Mouse (Mus musculus) liver, embryonic 12.5 days (tissue): ENCODE measurements around the gene Dot1l. TPM values are rescaled to one million over a fixed set of nuclear protein-coding genes. Genes with fewer than 3 reads are reported as not detected.

Experiments
- ATAC-seq: fragments of 200-750 bp; cut with Nextera tagmentation; 2 replicates; pipeline ENCODE4 v1.8.0; 2017; ENCODE audit warnings: moderate number of reproducible peaks, mild to moderate bottlenecking, moderate library complexity
- H3K27ac ChIP-seq: fragments of 300-500 bp; sonication (generic); 2 replicates; pipeline ENCODE4 v1.5.1; 2016; ENCODE audit warnings: mild to moderate bottlenecking
- H3K27me3 ChIP-seq: fragments of 300-500 bp; sonication (generic); replicated peaks from 2 replicates; pipeline ENCODE4 v1.6.1; 2016; ENCODE audit warnings: mild to moderate bottlenecking, moderate library complexity
- H3K36me3 ChIP-seq: fragments of 300-500 bp; sonication (generic); 2 replicates; pipeline ENCODE4 v1.6.1; 2016; ENCODE audit warnings: mild to moderate bottlenecking, moderate library complexity
- H3K4me1 ChIP-seq: fragments of 300-500 bp; sonication (generic); 2 replicates; pipeline ENCODE4 v1.6.1; 2016
- H3K4me2 ChIP-seq: fragments of 300-500 bp; sonication (generic); 2 replicates; pipeline ENCODE4 v1.6.1; 2016; ENCODE audit warnings: mild to moderate bottlenecking, moderate library complexity
- H3K4me3 ChIP-seq: fragments of 300-500 bp; sonication (generic); 2 replicates; pipeline ENCODE4 v1.5.1; 2016; ENCODE audit warnings: mild to moderate bottlenecking, moderate library complexity
- H3K9ac ChIP-seq: fragments of 300-500 bp; sonication (generic); 2 replicates; pipeline ENCODE4 v1.6.1; 2016; ENCODE audit warnings: mild to moderate bottlenecking, moderate library complexity
- H3K9me3 ChIP-seq: fragments of 300-500 bp; sonication (generic); replicated peaks from 2 replicates; pipeline ENCODE4 v1.6.1; 2016; ENCODE audit warnings: mild to moderate bottlenecking, moderate library complexity
- whole genome bisulfite sequencing: fragments of 180-500 bp; shearing (Covaris S2); methylation state at CpG from one replicate; pipeline ENCODE4 v1.1.7; 2016; ENCODE audit not compliant: insufficient replicate concordance; 5-methylcytosine and 5-hydroxymethylcytosine counted together
- polyA plus RNA-seq: library from polyadenylated mRNA; unstranded; fragments of >200 nt; fragmentation: Nextera tagmentation; extraction: Ambion mirVana; gene quantifications from 2 replicates; pipeline ENCODE4 v1.2.1, GENCODE M21; 2016

Dot1l gene
- polyA plus RNA-seq, 1 experiment from 2014 or later: 15.7 TPM

DNA sequence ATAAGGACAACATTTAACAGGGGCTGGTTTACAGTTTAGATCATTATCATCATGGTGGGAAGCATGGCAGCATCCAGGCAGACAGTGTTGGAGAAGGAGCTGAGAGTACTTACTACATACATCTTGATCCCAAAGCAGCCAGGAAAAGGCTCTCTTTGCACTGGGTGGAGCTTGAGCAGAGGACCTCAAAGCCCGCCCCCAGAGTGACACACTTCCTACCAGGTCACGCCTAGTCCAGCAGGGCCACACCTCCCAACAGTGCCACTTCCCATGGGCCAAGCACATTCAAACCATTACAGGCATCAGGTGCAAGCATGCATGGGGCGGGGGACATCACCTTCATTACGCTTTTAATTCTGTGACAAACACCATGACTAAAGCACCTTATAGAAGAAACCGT, 10.7 kb upstream of the Dot1l start:
- H3K4me3 ChIP-seq: no peak overlapping the region
- peaks cover 47% of the 10 kb centered on the region for H3K4me1 ChIP-seq
- 27% methylated on average over 5 of the region's 5 CpGs for WGBS
- ATAC-seq: peak; percentile 70
- no peaks in the 10 kb centered on the region for H3K9me3 ChIP-seq
- 0 out of 2 replicates have a peak, but pooled peaks cover 6% of the 10 kb centered on the region for H3K36me3 ChIP-seq
- H3K27me3 ChIP-seq: 0 out of 2 replicates have a peak, but pooled peaks cover 1% of the 10 kb centered on the region
- H3K4me2 ChIP-seq: peak overlapping the region; percentile 25; the same call in 1 of the 2 replicates
- peak overlapping the region; percentile 57 for H3K27ac ChIP-seq
- 0 out of 2 replicates have a peak overlapping the region, but pooled peaks have one; percentile 9 for H3K9ac ChIP-seq

DNA sequence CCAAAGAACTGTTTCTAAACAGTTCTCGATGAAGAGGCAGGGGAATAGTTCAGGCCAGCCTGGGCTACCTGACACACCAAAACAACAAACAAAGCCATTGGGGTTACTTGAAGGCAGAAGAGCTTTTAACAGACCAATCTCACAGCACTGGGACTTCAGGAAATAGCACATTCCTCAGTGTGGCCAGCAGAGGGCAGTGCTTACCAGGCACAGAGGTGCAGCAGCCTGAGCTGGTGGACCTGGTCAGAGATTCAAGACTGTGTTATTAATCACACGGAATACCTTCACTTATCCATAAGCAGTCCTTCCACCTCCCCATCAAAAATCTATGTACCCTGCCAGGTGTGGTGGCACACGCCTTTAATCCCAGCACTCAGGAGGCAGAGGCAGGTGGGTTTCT, 7.6 kb upstream of the Dot1l start:
- no peak overlapping the region for H3K4me2 ChIP-seq
- no peak overlapping the region for H3K4me3 ChIP-seq
- H3K27ac ChIP-seq: no peak overlapping the region
- no peaks in the 10 kb centered on the region for H3K9me3 ChIP-seq
- H3K4me1 ChIP-seq: peaks cover 43% of the 10 kb centered on the region
- H3K27me3 ChIP-seq: 0 out of 2 replicates have a peak, but pooled peaks cover 6% of the 10 kb centered on the region
- no peak for ATAC-seq
- no peak overlapping the region for H3K9ac ChIP-seq
- WGBS: 6% methylated on average over 3 of the region's 3 CpGs
- no peaks in the 10 kb centered on the region for H3K36me3 ChIP-seq

DNA sequence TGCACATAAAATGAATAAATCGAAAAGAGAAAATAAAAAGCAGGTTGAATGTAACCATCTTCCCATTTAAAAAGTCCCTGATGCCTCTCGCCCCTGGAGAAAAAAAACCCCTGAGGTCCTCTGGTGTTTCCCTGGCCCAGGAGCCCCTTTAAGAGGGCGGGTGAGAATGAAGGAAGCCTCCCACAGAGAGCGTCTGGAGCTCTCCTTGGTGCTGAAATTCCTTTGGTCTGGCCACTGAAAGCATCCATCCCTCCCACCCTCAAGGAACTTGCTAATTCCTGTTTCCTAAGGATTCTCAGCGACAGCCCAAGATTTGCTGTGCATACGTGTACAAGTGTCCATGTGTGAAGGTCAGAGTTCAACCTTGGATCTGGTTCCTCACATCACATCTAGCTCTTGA, 6.4 kb upstream of the Dot1l start:
- Histone ChIP-seq H3K4me1 (peaks cover 39% of the 10 kb centered on the region), H3K27me3 (0 out of 2 replicates have a peak, but pooled peaks cover 6% of the 10 kb centered on the region), H3K27ac (no peak overlapping the region), H3K9ac (no peak overlapping the region), H3K4me3 (no peak overlapping the region), H3K9me3 (no peaks in the 10 kb centered on the region), H3K4me2 (no peak overlapping the region), H3K36me3 (no peaks in the 10 kb centered on the region)
- no peak for ATAC-seq
- 8% methylated on average over 6 of the region's 6 CpGs for WGBS

DNA sequence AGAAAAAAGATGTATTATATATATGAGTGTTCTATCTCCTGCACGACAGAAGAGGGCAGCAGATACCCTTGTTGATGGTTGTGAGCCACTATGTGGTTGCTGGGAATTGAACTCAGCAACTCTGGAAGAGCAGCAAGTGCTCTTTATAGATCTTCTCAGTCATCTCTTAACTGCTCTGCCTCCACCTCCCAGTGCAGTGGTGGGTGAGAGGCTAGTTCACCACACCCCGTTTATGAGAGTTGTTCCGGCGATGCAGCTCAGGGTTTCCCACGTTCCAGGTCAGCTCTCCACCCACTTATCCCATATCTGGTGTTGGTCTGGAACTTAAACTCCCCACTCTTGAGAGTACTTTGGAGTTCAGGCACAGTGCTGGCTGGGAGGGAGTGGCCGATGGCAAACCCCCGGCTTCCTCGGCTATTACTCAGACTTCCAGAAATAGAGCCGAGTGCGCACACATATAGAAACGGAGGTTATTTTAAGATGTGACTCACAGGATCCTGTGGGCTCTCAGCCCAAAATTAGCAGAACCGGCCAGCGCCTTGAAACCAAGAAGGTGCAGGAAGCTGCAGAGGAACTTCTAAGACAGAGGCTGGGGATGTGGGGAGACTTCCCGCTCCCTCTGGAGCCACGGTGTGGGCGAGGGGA, 3.7 kb upstream of the Dot1l start:
- H3K4me2 ChIP-seq: peak overlapping the region; percentile 72
- no peaks in the 10 kb centered on the region for H3K36me3 ChIP-seq
- 0 out of 2 replicates have a peak, but pooled peaks cover 6% of the 10 kb centered on the region for H3K27me3 ChIP-seq
- peak overlapping the region; percentile 35 for H3K4me3 ChIP-seq
- H3K9me3 ChIP-seq: no peaks in the 10 kb centered on the region
- H3K4me1 ChIP-seq: peaks cover 38% of the 10 kb centered on the region
- peak overlapping the region; percentile 66 for H3K27ac ChIP-seq
- peak overlapping the region; percentile 57 for H3K9ac ChIP-seq
- 2% methylated on average over 16 of the region's 16 CpGs for WGBS
- no peak for ATAC-seq

DNA sequence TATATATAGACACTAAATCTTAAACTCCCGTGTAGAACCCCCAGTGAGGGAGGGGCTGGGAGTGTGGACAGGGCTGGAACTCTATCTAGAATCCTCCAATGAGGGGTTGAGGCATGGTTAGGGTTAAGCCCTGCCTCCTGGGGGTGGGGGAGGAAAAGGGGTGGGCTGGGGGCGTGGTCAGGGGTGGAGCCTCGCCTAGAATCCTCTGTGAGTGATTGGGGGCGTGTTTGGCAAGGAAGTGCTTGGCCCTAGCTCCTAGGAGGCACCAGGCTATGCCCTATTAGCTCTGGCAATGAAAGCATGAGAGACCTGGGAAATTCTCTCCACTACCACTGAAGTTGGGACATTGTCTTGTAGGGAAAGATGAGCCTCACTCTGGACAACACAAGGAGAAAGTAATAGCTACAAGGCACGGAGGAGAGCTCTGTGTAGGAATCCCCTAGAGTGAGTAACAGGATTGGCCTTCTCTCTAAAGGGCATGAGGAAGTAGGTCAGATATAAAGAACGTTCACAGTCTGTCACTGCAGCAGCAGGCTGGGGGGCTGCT, 2.9 kb upstream of the Dot1l start:
- peak overlapping the region; percentile 57; the same call in 1 of the 2 replicates for H3K9ac ChIP-seq

DNA sequence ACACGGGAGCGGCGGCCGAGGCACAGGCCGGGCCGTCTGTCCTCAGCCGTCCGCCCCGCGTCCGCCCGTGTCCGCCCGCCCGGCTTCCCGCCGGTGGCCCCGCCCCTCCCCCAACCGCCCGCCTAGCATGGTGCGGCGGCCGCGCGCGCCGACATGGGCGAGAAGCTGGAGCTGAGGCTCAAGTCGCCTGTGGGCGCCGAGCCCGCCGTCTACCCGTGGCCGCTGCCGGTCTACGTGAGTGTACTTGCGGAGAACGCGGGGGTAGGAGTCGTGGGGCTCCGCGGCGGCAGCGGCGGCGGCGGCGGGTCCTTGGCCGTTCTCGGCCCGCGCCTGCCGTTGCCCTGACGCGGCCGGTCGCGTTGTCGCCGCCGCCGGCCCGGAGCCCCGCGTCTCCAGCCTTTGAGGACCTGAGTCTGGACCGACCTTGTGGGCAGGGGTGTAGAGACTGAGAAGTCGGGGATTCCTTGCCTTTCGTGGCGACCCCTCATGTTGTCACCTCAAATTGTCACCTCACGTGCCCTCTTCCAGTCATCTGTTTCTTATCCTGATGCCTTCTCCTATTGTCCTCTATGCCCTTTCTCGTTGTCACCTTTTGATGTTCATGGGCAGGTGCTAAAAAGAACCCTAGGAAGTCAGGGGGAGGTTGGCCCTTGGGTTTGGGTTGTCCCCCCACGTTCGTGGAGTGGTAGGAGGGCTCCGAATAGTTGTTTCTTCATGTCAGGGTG, 447 bp downstream of the Dot1l start:
- Histone ChIP-seq H3K36me3 (0 out of 2 replicates have a peak, but pooled peaks cover 2% of the 10 kb centered on the region), H3K9me3 (no peaks in the 10 kb centered on the region), H3K4me1 (peaks cover 78% of the 10 kb centered on the region), H3K27ac (peak overlapping the region; percentile 87), H3K9ac (peak overlapping the region; percentile 96), H3K27me3 (no peaks in the 10 kb centered on the region), H3K4me3 (peak overlapping the region; percentile 97), H3K4me2 (peak overlapping the region; percentile 87)
- peak; percentile 62 for ATAC-seq
- WGBS: under 1% methylated on average over 74 of the region's 75 CpGs

More for the DNA sequence above, 2.9 kb upstream of the Dot1l start:
- Histone ChIP-seq H3K4me2 (peak overlapping the region; percentile 72), H3K9me3 (no peaks in the 10 kb centered on the region), H3K36me3 (no peaks in the 10 kb centered on the region), H3K27me3 (0 out of 2 replicates have a peak, but pooled peaks cover 6% of the 10 kb centered on the region), H3K4me3 (peak overlapping the region; percentile 35), H3K27ac (peak overlapping the region; percentile 66), H3K4me1 (peaks cover 47% of the 10 kb centered on the region)
- ATAC-seq: peak; percentile 76
- 4% methylated on average over 6 of the region's 6 CpGs for WGBS

DNA sequence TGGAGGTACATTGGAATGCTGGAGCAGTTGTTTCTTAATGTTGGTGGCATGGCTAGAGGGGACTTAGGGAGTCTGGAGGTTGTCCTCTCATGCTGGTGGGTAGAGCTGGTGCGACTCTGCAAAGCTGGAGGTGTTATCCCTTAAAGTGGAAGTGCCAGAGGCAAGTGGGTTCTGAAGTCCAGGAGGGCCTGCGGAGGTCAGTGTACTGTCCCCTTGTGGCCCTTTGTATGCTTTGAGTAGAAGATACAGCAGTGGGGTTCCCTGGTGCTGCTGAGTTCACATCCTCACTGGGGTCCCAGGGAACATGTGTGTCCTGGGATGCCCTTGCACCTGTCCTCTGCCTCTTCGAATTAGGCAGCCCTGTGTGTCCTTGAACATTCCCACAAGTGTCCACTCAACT, 1.1 kb downstream of the Dot1l start:
- WGBS: 22% methylated on average over 3 of the region's 3 CpGs
- peaks cover 80% of the 10 kb centered on the region for H3K4me1 ChIP-seq
- ATAC-seq: no peak

DNA sequence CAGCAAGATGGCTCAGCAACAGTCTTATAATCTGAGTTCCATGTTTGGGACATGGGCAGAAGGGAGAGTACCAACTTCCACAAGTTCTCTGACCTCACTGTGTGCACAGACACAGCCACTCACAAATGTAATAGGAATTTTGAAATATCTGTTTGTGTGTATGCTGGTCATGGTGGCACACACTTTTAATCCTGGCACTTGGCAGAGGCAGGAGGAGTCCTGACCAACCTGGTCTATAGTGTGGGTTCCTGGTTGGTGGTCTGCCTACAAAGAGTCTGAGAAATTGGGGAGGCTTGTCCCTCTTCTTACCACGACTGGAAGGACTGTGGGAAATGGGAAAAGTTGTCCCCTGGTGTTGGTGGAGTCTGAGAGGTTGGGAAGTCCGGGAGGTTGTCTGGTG, 1.5 kb downstream of the Dot1l start:
- Histone ChIP-seq H3K9ac (peak overlapping the region; percentile 96), H3K36me3 (0 out of 2 replicates have a peak, but pooled peaks cover 2% of the 10 kb centered on the region), H3K27me3 (no peaks in the 10 kb centered on the region), H3K9me3 (no peaks in the 10 kb centered on the region), H3K4me2 (peak overlapping the region; percentile 87), H3K4me3 (peak overlapping the region; percentile 97), H3K4me1 (peaks cover 80% of the 10 kb centered on the region), H3K27ac (peak overlapping the region; percentile 87)
- ATAC-seq: no peak
- WGBS: 38% methylated on average over 2 of the region's 2 CpGs

More for the DNA sequence above, 1.1 kb downstream of the Dot1l start:
- peak overlapping the region; percentile 87 for H3K4me2 ChIP-seq
- no peaks in the 10 kb centered on the region for H3K27me3 ChIP-seq
- H3K27ac ChIP-seq: peak overlapping the region; percentile 87
- H3K36me3 ChIP-seq: 0 out of 2 replicates have a peak, but pooled peaks cover 2% of the 10 kb centered on the region
- peak overlapping the region; percentile 96 for H3K9ac ChIP-seq
- H3K4me3 ChIP-seq: peak overlapping the region; percentile 97
- no peaks in the 10 kb centered on the region for H3K9me3 ChIP-seq

DNA sequence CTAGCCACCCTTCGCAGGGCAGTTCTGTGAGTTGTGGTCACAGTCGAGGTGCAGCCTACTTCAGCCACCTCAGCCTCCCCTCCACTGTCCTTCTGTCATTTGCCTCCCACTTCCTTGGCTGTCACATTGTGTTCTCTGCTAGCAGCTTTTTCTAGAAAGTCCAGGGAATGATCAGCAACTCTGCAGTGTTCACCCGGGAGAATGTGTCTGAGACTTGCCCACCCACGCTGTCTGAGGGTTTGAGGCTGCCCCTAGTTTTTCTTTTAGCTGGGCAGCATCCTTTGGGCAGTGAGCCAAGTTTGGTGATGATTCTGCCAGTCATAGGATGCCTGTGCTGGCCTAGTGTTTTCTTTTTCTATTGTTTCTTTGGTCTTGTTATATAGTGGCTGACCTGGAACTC, 2.0 kb downstream of the Dot1l start:
- Histone ChIP-seq H3K4me2 (peak overlapping the region; percentile 87), H3K36me3 (0 out of 2 replicates have a peak, but pooled peaks cover 2% of the 10 kb centered on the region), H3K9me3 (no peaks in the 10 kb centered on the region), H3K27ac (peak overlapping the region; percentile 87; the same call in 1 of the 2 replicates), H3K9ac (peak overlapping the region; percentile 96), H3K4me1 (peaks cover 80% of the 10 kb centered on the region), H3K27me3 (no peaks in the 10 kb centered on the region), H3K4me3 (peak overlapping the region; percentile 97)
- no peak for ATAC-seq
- WGBS: 56% methylated on average over 4 of the region's 4 CpGs

DNA sequence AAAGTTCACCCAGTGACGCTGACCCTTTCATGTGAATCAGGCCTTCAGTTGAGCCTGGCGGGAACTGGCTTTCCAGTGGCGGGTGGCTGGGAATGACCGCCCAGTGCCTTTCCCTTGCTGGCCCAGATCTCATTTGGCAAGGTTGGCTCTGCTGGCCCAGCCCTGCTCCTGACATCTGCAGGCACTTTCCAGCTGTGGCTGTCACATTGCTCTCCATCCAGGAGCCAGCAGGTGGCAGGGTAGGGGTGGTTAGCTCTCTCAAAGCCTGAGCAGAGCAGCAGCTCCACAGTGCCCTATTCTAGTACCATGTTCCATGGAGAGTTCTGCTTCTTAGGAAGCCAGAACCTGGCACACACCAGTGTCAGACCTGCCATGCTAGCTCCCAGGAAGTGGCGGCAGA, 2.7 kb downstream of the Dot1l start:
- H3K9me3 ChIP-seq: no peaks in the 10 kb centered on the region
- peaks cover 78% of the 10 kb centered on the region for H3K4me1 ChIP-seq
- WGBS: 49% methylated on average over 5 of the region's 5 CpGs
- peak; percentile 38; the same call in 1 of the 2 replicates for ATAC-seq
- H3K4me2 ChIP-seq: peak overlapping the region; percentile 87
- H3K27me3 ChIP-seq: no peaks in the 10 kb centered on the region
- H3K4me3 ChIP-seq: peak overlapping the region; percentile 97; the same call in 1 of the 2 replicates
- 0 out of 2 replicates have a peak overlapping the region, but pooled peaks have one; percentile 17 for H3K9ac ChIP-seq
- H3K36me3 ChIP-seq: peaks cover 4% of the 10 kb centered on the region; the same call in 1 of the 2 replicates
- peak overlapping the region; percentile 20; the same call in 1 of the 2 replicates for H3K27ac ChIP-seq

DNA sequence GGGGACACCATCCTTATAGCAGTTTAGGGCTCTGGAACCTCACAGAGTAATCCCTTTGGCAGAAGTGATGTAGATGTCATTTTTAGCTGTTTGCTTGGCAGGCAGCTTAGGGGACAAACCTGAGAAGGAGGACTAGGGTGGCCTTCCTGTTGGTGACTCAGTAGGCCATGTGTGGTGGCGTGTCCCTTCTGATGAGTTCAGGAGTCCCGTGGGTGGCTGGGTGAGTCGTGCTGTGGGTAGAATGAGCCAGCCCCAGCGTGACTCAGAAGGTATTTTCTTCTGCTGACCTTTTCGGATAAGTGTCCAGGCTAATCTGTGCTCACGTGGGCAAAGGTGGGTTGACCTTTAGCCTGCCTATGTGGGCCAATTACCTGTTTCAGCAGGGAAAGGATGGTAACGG, 3.6 kb downstream of the Dot1l start:
- no peak overlapping the region for H3K4me2 ChIP-seq
- no peak overlapping the region for H3K27ac ChIP-seq
- no peaks in the 10 kb centered on the region for H3K9me3 ChIP-seq
- WGBS: 66% methylated on average over 7 of the region's 7 CpGs
- H3K4me3 ChIP-seq: no peak overlapping the region
- peak overlapping the region; percentile 25; the same call in 1 of the 2 replicates for H3K9ac ChIP-seq
- no peak for ATAC-seq
- peaks cover 13% of the 10 kb centered on the region; the same call in 1 of the 2 replicates for H3K36me3 ChIP-seq
- H3K4me1 ChIP-seq: peaks cover 83% of the 10 kb centered on the region
- no peaks in the 10 kb centered on the region for H3K27me3 ChIP-seq
